Mouse (Mus musculus): Measurements from ENCODE around the gene Ddx6. TPM values are rescaled to one million over a fixed set of nuclear protein-coding genes. Genes with fewer than 3 reads are reported as not detected.

Gene Ddx6
- polyA plus RNA-seq, 1 experiment from 2014 or later = 11.9 TPM

GRCm38 (mm10) chr9:44685346-44686330 is 80.9 kb downstream of the Ddx6 start:
- Histone ChIP-seq H3K27ac (ENCODE audit: low read depth, low read length) (peak overlapping the region; percentile 45; the same call in 1 of the 2 replicates), H3K4me2 (no peak overlapping the region), H3K27me3 (ENCODE audit: control insufficient read depth, insufficient read depth, low read length) (no peaks in the 10 kb centered on the region), H3K4me1 (ENCODE audit: control insufficient read depth, insufficient read depth, low read length) (peaks cover 17% of the 10 kb centered on the region), H3K36me3 (ENCODE audit: control insufficient read depth, insufficient read depth, low read length) (peaks cover 2% of the 10 kb centered on the region), H3K4me3 (ENCODE audit: low read depth, low read length) (no peak overlapping the region), H3K9ac (ENCODE audit: low read length) (no peak overlapping the region), H3K9me3 (ENCODE audit: control insufficient read depth, low read length) (no peaks in the 10 kb centered on the region)
- ATAC-seq (ENCODE audit: low FRiP score) = peak; percentile 74
- peak; percentile 98 for DNase-seq (ENCODE audit: low spot score, missing footprints)
- 36% methylated on average over 14 of the region's 14 CpGs for WGBS

- no peaks in the 10 kb centered on the region for H3K9me3 ChIP-seq (ENCODE audit: control insufficient read depth, low read length)
- peaks cover 2% of the 10 kb centered on the region for H3K36me3 ChIP-seq (ENCODE audit: control insufficient read depth, insufficient read depth, low read length)
- peak overlapping the region; percentile 45 for H3K27ac ChIP-seq (ENCODE audit: low read depth, low read length)
- DNase-seq (ENCODE audit: low spot score, missing footprints) (peak; percentile 92), ATAC-seq (ENCODE audit: low FRiP score) (peak; percentile 45)
- peaks cover 17% of the 10 kb centered on the region for H3K4me1 ChIP-seq (ENCODE audit: control insufficient read depth, insufficient read depth, low read length)
- no peak overlapping the region for H3K4me2 ChIP-seq
- no peak overlapping the region for H3K9ac ChIP-seq (ENCODE audit: low read length)
- no peaks in the 10 kb centered on the region for H3K27me3 ChIP-seq (ENCODE audit: control insufficient read depth, insufficient read depth, low read length)
- H3K4me3 ChIP-seq (ENCODE audit: low read depth, low read length) = no peak overlapping the region
- 43% methylated on average over 5 of the region's 5 CpGs for WGBS
Observed at GRCm38 (mm10) chr9:44686638-44687037, 81.9 kb downstream of the Ddx6 start.

GRCm38 (mm10) chr9:44688013-44688412 is 83.3 kb downstream of the Ddx6 start:
- H3K27me3 ChIP-seq (ENCODE audit: control insufficient read depth, insufficient read depth, low read length) = no peaks in the 10 kb centered on the region
- no peak for DNase-seq (ENCODE audit: low spot score, missing footprints)
- peaks cover 2% of the 10 kb centered on the region for H3K36me3 ChIP-seq (ENCODE audit: control insufficient read depth, insufficient read depth, low read length)
- H3K9me3 ChIP-seq (ENCODE audit: control insufficient read depth, low read length) = no peaks in the 10 kb centered on the region
- H3K4me2 ChIP-seq = no peak overlapping the region
- H3K4me1 ChIP-seq (ENCODE audit: control insufficient read depth, insufficient read depth, low read length) = peaks cover 17% of the 10 kb centered on the region
- H3K27ac ChIP-seq (ENCODE audit: low read depth, low read length) = no peak overlapping the region
- H3K4me3 ChIP-seq (ENCODE audit: low read depth, low read length) = no peak overlapping the region
- 80% methylated on average over 9 of the region's 9 CpGs for WGBS
- no peak overlapping the region for H3K9ac ChIP-seq (ENCODE audit: low read length)
- no peak for ATAC-seq (ENCODE audit: low FRiP score)

Other genes starting within 250 kb of the Ddx6 start
- gene Vps11, start 243.2 kb upstream of the Ddx6 start, polyA plus RNA-seq (2014; fragmentation: Nextera tagmentation; extraction: Ambion mirVana) = 32.0 and 32.4 TPM in 2 replicates
- 28.1 and 30.1 TPM in 2 replicates for gene Hyou1, start 225.4 kb upstream of the Ddx6 start, polyA plus RNA-seq (2014; fragmentation: Nextera tagmentation; extraction: Ambion mirVana)
- gene Slc37a4, start 208.0 kb upstream of the Ddx6 start, polyA plus RNA-seq (2014; fragmentation: Nextera tagmentation; extraction: Ambion mirVana) = 20.8 and 21.1 TPM in 2 replicates
- 1,710 and 1,826 TPM in 2 replicates for gene Rps25, start 197.8 kb upstream of the Ddx6 start, polyA plus RNA-seq (2014; fragmentation: Nextera tagmentation; extraction: Ambion mirVana)
- gene Trappc4, start 197.3 kb upstream of the Ddx6 start, polyA plus RNA-seq (2014; fragmentation: Nextera tagmentation; extraction: Ambion mirVana) = 225 and 239 TPM in 2 replicates
- 24.2 and 31.9 TPM in 2 replicates for gene Ccdc84, start 186.3 kb upstream of the Ddx6 start, polyA plus RNA-seq (2014; fragmentation: Nextera tagmentation; extraction: Ambion mirVana)
- gene Foxr1, start 163.8 kb upstream of the Ddx6 start, polyA plus RNA-seq (2014; fragmentation: Nextera tagmentation; extraction: Ambion mirVana) = not detected in 2 replicates
- not detected in 2 replicates for gene Upk2, start 149.9 kb upstream of the Ddx6 start, polyA plus RNA-seq (2014; fragmentation: Nextera tagmentation; extraction: Ambion mirVana)
- 5.6 and 6.4 TPM in 2 replicates for gene Bcl9l, start 122.1 kb upstream of the Ddx6 start, polyA plus RNA-seq (2014; fragmentation: Nextera tagmentation; extraction: Ambion mirVana)
- gene Cxcr5, start 43.0 kb upstream of the Ddx6 start, polyA plus RNA-seq (2014; fragmentation: Nextera tagmentation; extraction: Ambion mirVana) = 0.10 TPM in 1 of 2 replicates, not detected in the other
- gene Treh, start 68.3 kb downstream of the Ddx6 start, polyA plus RNA-seq (2014; fragmentation: Nextera tagmentation; extraction: Ambion mirVana) = not detected in 2 replicates
- 28.8 and 32.8 TPM in 2 replicates for gene Phldb1, start 130.3 kb downstream of the Ddx6 start, polyA plus RNA-seq (2014; fragmentation: Nextera tagmentation; extraction: Ambion mirVana)
- gene Arcn1, start 163.0 kb downstream of the Ddx6 start, polyA plus RNA-seq (2014; fragmentation: Nextera tagmentation; extraction: Ambion mirVana) = 191 and 213 TPM in 2 replicates
- 141 and 149 TPM in 2 replicates for gene Ift46, start 163.0 kb downstream of the Ddx6 start, polyA plus RNA-seq (2014; fragmentation: Nextera tagmentation; extraction: Ambion mirVana)
- 2.1 and 2.7 TPM in 2 replicates for gene Tmem25, start 194.4 kb downstream of the Ddx6 start, polyA plus RNA-seq (2014; fragmentation: Nextera tagmentation; extraction: Ambion mirVana)
- not detected in 2 replicates for gene Ttc36, start 198.2 kb downstream of the Ddx6 start, polyA plus RNA-seq (2014; fragmentation: Nextera tagmentation; extraction: Ambion mirVana)